ENCODE assay signal across 30 mouse cellular contexts in the genomic region with DNA sequence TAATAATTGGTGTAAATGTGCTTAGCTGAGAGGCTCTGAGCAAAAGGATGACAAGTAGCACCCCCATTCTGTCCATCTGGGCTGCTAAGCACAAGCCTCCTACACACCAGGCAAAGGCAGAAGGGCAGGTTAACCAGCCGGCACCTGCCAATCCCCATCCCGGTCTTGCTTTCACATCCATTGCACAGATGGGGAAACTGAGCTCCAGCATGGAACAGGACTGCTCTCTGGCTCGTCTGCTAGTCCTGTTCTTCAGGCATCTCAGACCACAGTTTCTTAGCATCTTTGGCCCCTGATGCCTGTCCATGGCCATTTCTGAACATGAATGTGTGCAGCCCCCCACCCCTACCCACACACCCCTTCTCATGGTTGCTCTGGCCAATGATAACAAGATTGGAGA. TPM values are rescaled to one million over a fixed set of nuclear protein-coding genes. Genes with fewer than 3 reads are reported as not detected.
"Had no signal": no experiment of that assay in that cellular context is flagged by ENCODE, and none has a peak within 500 bp of the region (broad histone marks: within the 10 kb centered on the region; RNA-seq: fewer than 3 reads in every experiment).

No protein-coding gene starts in this region.

- H3K4me3 ChIP-seq: limb, embryonic 10.5 days; limb, embryonic 12.5 days; limb, embryonic 13.5 days; limb, embryonic 15.5 days; liver, embryonic 12.5 days; liver, embryonic 13.5 days; liver, embryonic 15.5 days; lung, embryonic 15.5 days; megakaryocyte, embryonic 14.5 days; midbrain, embryonic 10.5 days; midbrain, embryonic 12.5 days; midbrain, embryonic 13.5 days; midbrain, embryonic 15.5 days; myocyte; neural tube, embryonic 12.5 days had no signal

- DNase-seq: left cerebral cortex, postnatal 4 days; liver; liver, embryonic 13.5 days; liver, postnatal 0 days; lung, adult 18-20 months; lung, adult 2 months; lung, embryonic 14.5 days; lung, postnatal 10 days; lung, postnatal 14 days; lung, postnatal 36 days; lung, postnatal 4 days; midbrain, embryonic 14.5 days had no signal

- H3K27ac ChIP-seq: limb, embryonic 10.5 days; limb, embryonic 12.5 days; limb, embryonic 13.5 days; limb, embryonic 15.5 days; liver, embryonic 12.5 days; liver, embryonic 13.5 days; liver, embryonic 14.5 days; liver, embryonic 15.5 days; macrophage; midbrain, embryonic 10.5 days; midbrain, embryonic 12.5 days; midbrain, embryonic 13.5 days; midbrain, embryonic 15.5 days; neural tube, embryonic 12.5 days had no signal

RNA-seq across cellular contexts. Expression of a gene that starts 12.6 kb away (rescaled TPM):
- total RNA-seq: megakaryocyte progenitor cell, adult 5-6 weeks; monocyte, adult 5-6 weeks had no signal
